Mouse (Mus musculus) ES-E14 (cell line): Measurements from ENCODE around the gene Fignl1. TPM values are rescaled to one million over a fixed set of nuclear protein-coding genes. Genes with fewer than 3 reads are reported as not detected.

ENCODE experiments used
- DNase-seq: peaks from one replicate; pipeline ENCODE4 v3.0.0-alpha.2; 2013; ENCODE audit warnings: low read depth, low spot score
- H3K27ac ChIP-seq: 2 replicates; pipeline ENCODE4 v1.5.1; 2012; ENCODE audit warnings: low read depth, mild to moderate bottlenecking, low read length, moderate library complexity, mixed read lengths; ENCODE audit not compliant: poor library complexity, insufficient read depth, severe bottlenecking
- H3K36me3 ChIP-seq: 2 replicates; pipeline ENCODE4 v1.6.1; 2012; ENCODE audit warnings: mild to moderate bottlenecking, low read length, moderate library complexity, mixed read lengths; ENCODE audit not compliant: control insufficient read depth, poor library complexity, insufficient read depth, severe bottlenecking
- H3K4me1 ChIP-seq, 2 experiments: fragments of 150-350 bp in 1 of 2; sonication (generic) in 1 of 2; 2 replicates each; pipeline ENCODE4 v1.6.1; 2012; ENCODE audit warnings: low read length in 2 of 2, mild to moderate bottlenecking in 1 of 2, mixed read lengths in 1 of 2; ENCODE audit not compliant: control insufficient read depth in 2 of 2, insufficient read depth in 2 of 2, poor library complexity in 1 of 2
- H3K4me3 ChIP-seq, 2 experiments: fragments of 150-350 bp in 1 of 2; sonication (generic) in 1 of 2; 2 replicates each; pipeline ENCODE4 v1.5.1; 2012; ENCODE audit warnings: low read length in 2 of 2, low read depth in 1 of 2, mild to moderate bottlenecking in 1 of 2, mixed read lengths in 1 of 2; ENCODE audit not compliant: insufficient read depth in 1 of 2, poor library complexity in 1 of 2, severe bottlenecking in 1 of 2
- H3K9ac ChIP-seq: 2 replicates; pipeline ENCODE4 v1.6.1; 2012; ENCODE audit warnings: low read depth, mild to moderate bottlenecking, low read length, mixed read lengths; ENCODE audit not compliant: poor library complexity, insufficient read depth, severe bottlenecking
- H3K9me3 ChIP-seq: fragments of 150-350 bp; sonication (generic); 2 replicates; pipeline ENCODE4 v1.6.1; 2012; ENCODE audit warnings: low read depth, mild to moderate bottlenecking, low read length; ENCODE audit not compliant: control insufficient read depth, insufficient read depth
- CHD2 ChIP-seq: IDR thresholded peaks from 2 replicates; pipeline ENCODE4 v1.6.1; 2014; ENCODE audit warnings: mild to moderate bottlenecking, low read depth, low read length, inconsistent platforms
- HCFC1 ChIP-seq: IDR thresholded peaks from 2 replicates; pipeline ENCODE4 v1.6.1; 2012; ENCODE audit warnings: low read length, inconsistent platforms, borderline replicate concordance; ENCODE audit not compliant: insufficient read depth
- MAFK ChIP-seq: IDR thresholded peaks from 2 replicates; pipeline ENCODE4 v1.6.1; 2014; ENCODE audit warnings: mild to moderate bottlenecking, low read depth, low read length, inconsistent platforms; ENCODE audit not compliant: insufficient read depth
- ZC3H11A ChIP-seq: IDR thresholded peaks from 2 replicates; pipeline ENCODE4 v1.6.1; 2012; ENCODE audit warnings: low read depth, mild to moderate bottlenecking, inconsistent platforms, low read length, borderline replicate concordance
- ZNF384 ChIP-seq: IDR thresholded peaks from 2 replicates; pipeline ENCODE4 v1.6.1; 2012; ENCODE audit warnings: low read depth, low read length, inconsistent platforms
- in situ Hi-C, 2 experiments: fragments of 600-800 bp; cut with MboI; formaldehyde crosslinking; loops; one replicate each; pipeline ENCODE4 v1.15.1; 2025; ENCODE audit warnings: low sequenced_read_pairs in 2 of 2, inconsistent platforms in 1 of 2; ENCODE audit not compliant: unreplicated experiment in 2 of 2
- total RNA-seq: library from RNA; depleted of rRNA; stranded (reverse); fragments of 300-350 nt; gene quantifications from 2 replicates; pipeline ENCODE4 v1.2.3, GENCODE M21; 2012; rRNA removed

The Fignl1 gene
- total RNA-seq, 1 experiment = 49.6 TPM

DNA sequence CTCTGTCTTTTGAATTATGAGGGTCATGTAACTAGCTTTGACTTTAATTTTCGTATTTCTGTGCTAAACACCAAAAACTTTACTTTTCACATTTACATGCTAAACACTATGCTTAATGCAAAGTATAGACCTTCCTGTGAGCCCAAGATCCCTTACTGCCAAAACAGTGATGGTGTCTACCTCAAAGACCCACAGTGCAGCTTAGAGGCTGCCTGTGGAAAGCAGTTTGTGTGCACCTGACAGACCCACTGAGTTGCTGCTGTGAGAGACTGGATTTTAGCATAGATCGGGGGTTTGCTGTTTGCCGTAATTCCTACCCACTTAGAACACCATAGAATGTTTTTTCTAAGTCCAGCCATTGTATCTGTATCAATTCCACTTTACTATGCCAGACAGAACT is 69.7 kb downstream of the Fignl1 start:
- no peak for DNase-seq
- Histone ChIP-seq H3K9me3 (no peaks in the 10 kb centered on the region), H3K4me3 (no peak overlapping the region), H3K9ac (no peak overlapping the region), H3K36me3 (no peaks in the 10 kb centered on the region), H3K27ac (no peak overlapping the region), H3K4me1 (no peaks in the 10 kb centered on the region)
- TF ChIP-seq HCFC1 (no peak), MAFK (no peak), ZC3H11A (no peak), CHD2 (no peak), ZNF384 (no peak)
- in situ Hi-C loops = loop anchor here (25.0 kb wide), 1 partner anchor 177 kb away; no protein-coding TSS in a partner anchor

DNA sequence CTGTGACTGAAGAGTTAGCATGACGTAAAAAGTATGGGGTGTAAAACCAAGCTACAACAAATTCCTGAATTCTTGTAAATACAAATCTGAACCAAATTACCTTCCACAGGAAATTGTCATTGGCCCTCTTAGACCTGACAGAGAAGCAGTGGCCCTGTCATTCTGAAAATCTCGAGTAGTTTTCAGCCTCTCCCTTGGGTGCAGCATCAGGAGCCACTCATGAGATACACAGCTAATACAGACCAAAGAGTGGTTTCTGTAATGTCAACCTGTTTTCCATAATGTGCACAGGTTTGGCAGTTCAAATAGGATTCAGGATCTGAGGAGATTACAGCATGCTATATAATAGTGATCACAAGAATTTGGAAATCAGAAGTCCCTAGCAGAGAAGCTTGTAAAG is 71.2 kb downstream of the Fignl1 start:
- no peak for DNase-seq
- no peak overlapping the region for H3K27ac ChIP-seq
- no peaks in the 10 kb centered on the region for H3K9me3 ChIP-seq
- H3K4me1 ChIP-seq = no peaks in the 10 kb centered on the region
- TF ChIP-seq HCFC1 = no peak
- no peak for TF ChIP-seq ZC3H11A
- no peak for TF ChIP-seq ZNF384
- TF ChIP-seq MAFK = no peak
- TF ChIP-seq CHD2 = no peak
- no peaks in the 10 kb centered on the region for H3K36me3 ChIP-seq
- H3K4me3 ChIP-seq = no peak overlapping the region
- in situ Hi-C loops = loop anchor here (25.0 kb wide), 1 partner anchor 175 kb away; no protein-coding TSS in a partner anchor
- no peak overlapping the region for H3K9ac ChIP-seq

Other genes starting within 250 kb of the Fignl1 start
- gene 4930512M02Rik, start 181.1 kb downstream of the Fignl1 start, total RNA-seq = not detected in 2 replicates
- gene Ikzf1, start 124.0 kb downstream of the Fignl1 start, total RNA-seq = 0.48 and 0.49 TPM in 2 replicates
- 16.1 and 29.1 TPM in 2 replicates for gene Ddc, start 89.2 kb upstream of the Fignl1 start, total RNA-seq
- gene Grb10, start 229.7 kb upstream of the Fignl1 start, total RNA-seq = 33.4 and 94.2 TPM in 2 replicates